Mouse (Mus musculus): ENCODE data around the gene Cckbr.

DNA sequence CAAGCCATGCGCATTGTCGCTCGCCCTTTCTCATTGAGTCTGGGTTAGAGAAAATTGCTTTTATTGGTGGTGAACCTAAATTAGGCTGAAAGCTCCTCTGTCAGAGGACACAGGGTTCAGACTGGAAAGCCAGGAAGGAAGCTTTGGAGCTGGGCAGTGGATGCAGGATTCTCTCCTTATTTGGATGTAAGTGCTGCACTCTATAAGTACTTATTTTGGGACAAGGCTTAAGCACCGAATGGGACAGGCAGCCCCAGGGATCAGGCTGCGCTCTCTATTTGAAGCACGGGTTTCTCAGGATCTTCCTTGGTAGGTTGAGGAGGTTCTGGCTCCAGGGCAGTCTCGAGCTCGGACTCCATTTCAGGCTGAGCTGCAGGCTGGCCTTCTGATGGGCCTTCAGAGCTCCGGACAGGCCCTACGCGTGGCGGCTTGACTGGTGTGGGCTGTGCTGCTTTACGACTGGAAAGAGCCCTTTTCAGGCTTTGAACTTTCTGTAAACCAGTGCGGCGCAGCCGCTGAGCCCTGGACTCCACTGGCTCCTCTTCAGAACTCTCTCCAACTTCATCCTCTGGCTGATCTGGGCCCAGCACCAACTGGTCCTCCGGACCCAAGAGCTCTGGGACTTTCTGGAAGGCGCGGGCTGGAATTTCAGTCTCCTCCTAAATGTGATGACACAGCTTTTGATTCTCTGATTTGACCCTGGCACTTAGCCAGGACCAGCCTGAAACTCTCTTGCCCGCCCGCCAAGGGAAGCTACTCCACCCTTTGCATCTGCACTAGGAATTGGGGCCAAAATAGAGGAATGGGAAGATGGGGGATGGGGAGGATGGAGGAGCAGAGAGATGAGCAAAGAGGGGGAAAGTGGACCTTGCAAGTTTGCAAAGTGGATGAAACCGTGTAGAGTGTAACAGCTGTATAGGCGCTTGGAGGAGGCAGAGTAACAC, 55.3 kb downstream of the Cckbr start:
- TF ChIP-seq POLR2A (IDR thresholded peaks at IDR 0.05; ENCODE audit: borderline replicate concordance, extremely low read depth, low read depth, low read length), result no peak
- no peak for TF ChIP-seq CTCF (IDR thresholded peaks at IDR 0.05; ENCODE audit: insufficient read depth, low read length)

All from lung, adult 2 months (tissue).